Mouse (Mus musculus): ENCODE measurements around the gene Il4ra. TPM values are rescaled to one million over a fixed set of nuclear protein-coding genes. Genes with fewer than 3 reads are reported as not detected.

Il4ra gene
- total RNA-seq, 2 experiments from 2014 or later: 22.2 to 23.7 TPM

DNA sequence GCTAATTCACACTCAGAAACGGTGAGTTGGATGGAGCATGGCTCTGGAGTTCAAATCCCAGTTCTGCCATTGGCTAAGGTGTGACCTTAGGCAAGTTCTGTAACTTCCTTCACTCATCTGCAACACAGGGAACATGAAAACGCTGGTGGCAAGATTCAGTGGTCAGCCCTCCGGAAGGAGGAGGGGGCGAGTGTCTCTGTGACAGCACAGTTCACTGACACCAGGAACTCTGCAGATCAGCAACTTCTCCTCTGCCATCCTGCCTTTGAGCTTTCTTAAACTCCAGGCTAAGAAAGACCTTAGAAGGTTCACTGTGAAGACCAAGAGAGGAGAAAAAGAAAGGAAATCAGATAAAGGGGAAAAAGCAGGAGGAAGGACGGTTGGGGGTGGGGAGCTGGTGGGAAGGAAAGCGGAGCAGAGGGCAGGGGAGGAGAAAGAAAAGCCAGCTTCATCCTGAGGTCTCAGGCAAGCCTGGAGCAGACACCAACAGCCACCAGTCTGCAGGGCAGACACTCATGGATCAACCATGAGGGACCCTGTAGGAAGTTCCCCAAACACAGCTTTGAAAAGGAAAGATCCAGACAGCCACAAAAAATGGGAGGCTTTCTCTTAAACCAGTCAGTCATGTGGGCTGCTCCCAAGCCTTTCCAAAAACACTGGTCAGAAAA is 48.8 kb downstream of the Il4ra start:
- no peak for DNase-seq

DNA sequence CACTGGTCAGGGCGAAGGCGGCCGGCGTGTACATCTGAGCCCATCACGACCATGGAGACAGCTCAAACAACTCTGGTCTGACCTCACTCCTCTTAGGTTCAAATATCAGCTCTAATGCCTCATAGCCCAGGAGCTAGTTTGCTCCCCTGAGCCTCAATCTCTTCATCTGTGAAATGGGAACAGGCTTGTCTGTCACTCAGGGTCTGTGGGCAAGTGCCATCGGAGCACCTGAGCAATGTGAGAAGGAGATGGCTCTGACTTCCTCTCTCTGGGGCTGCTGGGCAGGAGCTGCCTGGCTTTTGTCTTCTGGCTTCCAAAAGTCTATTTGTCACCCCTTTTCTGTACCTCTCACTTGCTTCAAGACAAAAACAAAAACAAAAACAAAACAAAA is 49.4 kb downstream of the Il4ra start:
- DNase-seq: no peak

DNA sequence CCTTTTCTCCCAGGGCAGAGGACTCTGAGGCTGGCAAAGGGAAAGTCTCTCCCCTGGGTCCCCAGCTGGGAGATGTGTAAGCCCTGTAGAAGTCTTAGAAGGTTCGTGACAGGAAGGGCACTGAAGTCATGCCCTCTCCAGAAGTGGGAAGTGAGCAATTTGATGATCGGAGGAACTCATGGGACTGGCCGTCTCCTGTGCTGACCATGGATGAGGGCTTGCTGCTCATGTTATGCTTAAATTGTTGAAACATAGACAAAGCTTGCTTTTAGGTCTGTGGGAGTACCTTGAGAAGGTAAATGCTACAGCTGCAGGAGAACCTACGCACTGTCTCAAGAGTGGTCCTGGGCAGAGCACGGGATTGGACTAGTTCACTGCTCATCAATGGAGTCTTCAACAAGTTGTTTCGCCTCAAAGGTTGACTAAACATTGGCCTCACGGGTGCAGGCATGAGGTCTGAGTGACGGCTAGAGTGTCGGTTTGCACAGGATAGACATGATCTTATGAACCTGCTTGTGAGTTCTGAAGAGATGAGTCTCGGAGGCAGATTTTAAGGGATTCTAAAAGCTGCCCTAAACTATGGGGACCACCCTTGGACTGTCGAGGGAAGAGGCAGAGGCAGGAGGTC is 50.0 kb downstream of the Il4ra start:
- no peak for DNase-seq

DNA sequence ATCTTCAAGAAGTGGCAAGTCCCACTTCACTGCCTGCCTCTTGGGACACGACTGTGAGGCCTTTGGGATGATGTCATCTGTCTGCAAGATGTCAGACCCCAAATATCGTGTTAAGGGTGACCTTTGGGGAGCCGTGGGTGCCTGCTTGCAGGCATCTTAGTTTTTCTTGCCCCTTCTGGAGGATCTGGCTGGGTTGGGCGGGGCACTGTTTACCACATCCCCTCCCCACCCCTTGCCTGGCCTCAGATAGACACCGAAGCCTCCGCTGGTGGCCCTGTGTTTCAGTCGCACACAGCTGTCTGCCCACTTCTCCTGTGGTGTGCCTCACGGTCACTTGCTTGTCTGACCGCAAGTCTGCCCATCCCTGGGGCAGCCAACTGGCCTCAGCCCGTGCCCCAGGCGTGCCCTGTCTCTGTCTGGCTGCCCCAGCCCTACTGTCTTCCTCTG is 51.3 kb downstream of the Il4ra start, which contains the start of gene Il21r:
Gene Il21r (plus strand): TSS at position 245 of the 447 bp plus-strand sequence.
- DNase-seq: no peak

DNA sequence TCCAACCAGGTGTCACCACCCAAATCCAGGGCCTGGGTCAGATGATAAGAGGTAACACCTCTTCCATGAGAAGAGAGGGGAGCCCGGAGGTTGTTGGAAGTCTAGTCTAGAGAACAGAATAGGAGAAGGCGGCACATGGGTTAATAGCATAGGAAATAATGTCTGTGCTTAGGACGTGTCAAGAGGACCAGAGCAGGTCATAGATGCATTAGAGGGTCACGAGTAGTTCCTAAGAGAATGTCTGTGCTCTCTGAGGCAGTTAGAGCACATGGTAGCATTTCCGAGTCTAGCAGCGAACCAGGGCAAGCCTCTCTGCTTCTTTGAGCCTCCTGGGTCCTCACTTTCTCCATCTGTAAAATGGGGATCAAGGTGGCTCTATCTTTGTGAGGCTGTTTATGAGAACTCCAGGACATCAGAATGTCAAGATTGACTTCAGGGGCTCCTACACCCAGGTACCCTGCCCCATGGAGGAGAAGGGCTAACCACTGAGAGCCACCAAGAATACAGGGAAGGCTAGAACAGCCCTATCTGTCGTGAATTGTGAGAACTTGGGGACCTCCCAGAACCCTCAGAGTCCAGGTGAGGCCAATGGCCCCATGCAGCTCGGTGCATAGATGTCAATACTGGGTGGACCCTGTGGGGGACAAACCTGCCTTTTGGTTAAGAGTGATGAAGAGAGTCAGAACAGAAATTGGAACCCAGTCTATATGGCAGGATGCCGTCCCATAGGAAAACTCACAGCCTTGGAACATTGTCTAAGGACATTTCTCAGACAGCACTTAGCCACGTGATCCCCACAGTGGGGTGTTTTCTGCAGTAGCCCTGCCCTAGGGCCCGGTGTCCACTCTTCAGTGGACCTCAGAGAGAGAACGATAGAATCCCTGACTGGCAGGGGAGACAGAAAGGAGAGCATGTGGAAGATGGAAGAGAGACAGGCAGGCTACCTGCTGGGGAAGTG is 52.7 kb downstream of the Il4ra start:
- no peak for DNase-seq

DNA sequence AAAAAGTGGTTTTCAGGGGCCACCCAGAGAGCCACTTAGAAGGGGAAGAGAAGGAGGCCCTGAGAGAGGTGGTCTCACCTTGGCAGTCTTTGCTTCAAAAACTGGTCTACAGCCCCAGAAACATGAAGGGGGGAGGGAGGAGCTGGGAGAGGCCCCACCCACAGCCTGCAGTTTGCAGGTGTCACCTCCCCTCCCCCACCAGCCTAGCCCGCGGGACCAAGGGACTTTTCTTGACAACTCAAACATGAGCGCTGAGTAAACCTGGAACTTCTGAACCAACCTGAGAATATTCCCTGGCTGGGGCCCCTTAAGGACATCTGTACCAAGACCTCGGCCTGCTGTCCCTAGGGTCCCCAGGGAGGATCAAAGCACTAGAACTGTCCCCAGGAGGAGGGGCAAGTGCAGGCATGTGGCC is 53.8 kb downstream of the Il4ra start:
- DNase-seq: no peak

DNA sequence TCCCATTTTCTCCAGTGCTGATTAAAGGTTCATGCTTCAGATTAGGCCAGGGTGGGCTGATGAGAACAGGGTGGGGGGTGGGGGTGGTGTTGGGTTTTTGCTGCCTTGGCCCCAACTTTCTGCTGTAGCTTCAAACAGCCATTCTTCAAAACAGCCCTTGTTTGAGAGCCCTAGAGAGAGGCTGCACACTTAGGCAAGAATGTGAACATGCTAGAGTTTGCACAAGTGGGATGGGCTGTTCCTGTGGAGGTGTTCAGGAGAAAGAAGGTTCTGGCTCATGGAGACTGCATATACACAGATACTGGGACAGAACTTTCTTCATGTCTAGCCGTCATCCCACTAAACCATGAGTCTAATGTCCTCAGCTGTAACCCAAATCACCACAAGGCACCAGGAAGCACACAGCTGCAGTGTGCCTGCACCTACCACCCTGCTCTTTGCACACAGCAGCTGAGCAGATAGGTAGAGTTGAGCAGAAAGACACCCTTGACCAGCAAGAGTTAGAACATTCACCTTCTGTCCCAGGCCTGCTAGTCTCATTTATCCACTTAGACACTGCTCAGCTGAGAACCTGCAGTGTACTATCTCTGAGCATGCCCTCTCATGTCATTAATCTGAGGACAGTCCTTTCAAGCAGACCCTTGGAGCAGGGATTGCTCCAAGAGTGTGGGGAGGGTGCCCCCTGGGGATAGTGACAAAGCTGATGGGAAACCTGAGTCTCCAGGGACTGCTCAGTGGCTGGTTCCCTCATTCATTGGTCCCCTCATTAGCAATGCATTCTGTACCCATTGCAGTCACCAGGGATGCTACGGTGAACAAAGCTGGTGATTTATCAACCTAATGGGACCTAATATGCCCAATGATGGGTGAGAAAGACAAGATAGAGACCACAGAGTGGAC is 54.6 kb downstream of the Il4ra start:
- no peak for DNase-seq

DNA sequence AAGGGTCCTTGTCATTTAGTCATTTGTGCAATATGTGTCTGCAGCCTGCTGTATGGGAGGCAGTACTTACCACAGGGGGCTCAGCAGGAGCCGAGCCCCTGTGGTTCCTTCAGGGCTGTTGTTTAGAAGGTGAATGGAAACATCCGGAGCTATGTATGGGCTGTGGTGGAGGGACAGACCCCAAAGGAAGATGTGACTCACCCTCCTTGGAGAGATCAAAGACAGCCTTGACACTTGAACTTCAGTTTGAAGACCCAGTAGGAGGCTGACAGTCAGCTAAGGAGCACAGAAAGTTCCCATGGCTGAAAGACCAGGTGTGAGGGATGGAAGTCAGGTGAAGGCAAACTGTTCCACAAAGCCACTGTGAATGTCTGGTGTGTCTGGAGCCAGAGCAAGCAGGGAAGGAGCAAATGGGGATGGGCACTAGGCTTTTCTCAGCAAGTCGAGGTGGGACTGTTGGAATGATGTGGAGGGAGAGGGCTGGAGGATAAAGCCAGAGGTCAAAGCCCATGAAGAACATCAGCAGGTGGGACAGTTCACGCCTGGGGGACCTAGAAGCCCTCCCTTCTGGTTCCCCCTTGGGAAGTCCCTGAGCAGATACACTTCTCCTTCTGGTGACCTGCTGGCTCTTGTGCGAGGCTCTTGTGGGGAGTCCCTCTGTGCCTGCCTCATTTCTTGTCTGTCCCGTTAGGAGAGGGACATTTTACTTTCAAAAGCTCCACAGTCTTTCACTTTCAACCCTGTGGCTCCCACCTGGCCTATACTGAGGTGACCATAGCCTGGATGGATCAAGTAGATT is 55.7 kb downstream of the Il4ra start:
- DNase-seq: no peak

DNA sequence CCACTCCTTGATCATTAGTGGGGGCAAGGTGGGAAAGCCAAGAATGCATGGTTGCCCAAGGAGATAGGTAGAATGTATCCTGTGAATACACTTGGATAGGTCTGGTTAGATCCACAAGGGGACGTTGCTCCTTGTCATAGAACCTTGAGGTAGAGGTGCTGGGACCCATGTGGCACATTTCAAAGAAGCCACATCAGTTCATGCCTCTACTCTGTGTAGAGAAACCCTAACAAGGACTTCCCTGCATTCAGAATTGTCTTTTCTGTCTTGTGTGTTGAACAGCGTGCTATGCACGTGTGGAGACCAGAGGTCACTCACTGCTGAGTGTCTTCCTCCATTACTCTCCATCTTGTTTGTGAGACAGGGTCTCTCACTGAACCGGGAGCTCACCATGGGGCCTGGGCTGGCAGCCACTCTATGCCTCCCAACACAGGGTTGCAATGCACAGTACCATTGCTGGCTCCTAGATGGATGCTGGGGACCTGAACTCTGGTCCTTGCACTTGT is 56.3 kb downstream of the Il4ra start:
- DNase-seq: no peak

DNA sequence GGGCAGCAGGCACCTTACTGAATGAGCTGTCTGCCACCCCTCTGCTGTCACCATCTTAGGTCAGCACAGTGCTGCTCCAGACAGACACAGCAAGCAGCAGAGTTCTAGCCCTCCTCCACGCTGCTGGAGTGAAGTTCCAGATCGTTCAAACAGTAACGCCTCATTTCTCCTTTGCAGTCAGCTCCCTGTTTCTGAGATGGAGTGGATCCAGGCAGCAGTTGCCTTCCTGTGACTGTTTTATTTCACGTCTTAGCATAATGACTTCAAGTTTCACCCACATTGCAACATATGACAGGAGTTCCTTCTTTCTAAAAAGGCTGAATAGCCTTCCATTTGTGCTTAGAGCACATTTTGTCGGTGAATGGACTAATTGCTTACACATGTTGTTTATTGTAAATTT is 61.7 kb downstream of the Il4ra start:
- no peak for DNase-seq

DNA sequence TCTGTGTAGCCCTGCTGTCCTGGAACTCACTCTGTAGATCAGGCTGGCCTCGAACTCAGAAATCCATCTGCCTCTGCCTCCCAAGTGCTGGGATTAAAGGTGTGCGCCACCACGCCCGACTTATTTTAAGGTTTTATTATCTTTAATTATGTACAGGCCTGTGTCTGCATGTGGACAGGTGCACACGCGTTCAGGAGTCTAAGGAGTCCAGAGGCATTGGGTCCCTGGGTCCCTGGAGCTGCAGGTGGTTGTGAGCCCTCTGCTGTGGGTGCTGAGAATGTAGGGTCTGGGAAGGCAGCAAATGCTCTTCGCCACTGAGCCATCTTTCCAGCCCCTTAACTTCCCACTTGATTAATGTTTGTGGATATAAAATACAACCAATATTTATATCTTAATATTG is 63.5 kb downstream of the Il4ra start:
- DNase-seq: no peak

DNA sequence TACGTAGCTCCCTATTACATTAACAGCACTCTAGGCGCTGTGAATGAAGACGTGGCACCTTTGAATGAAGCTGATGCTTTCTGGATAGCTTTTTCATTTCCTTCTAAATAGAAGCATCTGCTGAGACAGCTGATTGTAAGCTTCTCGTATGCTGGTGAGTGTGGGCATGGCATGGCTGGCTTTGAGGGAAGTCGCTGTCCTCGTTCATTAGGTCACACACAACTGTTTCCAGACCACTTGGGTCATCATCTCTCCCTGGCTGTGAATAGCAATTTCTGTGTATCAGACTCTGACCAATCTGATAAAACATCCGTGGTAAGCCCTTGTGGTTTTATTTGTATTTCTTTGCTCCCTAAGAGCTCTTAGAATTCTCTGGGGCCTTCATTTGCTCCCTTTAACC is 66.1 kb downstream of the Il4ra start:
- DNase-seq: no peak

DNA sequence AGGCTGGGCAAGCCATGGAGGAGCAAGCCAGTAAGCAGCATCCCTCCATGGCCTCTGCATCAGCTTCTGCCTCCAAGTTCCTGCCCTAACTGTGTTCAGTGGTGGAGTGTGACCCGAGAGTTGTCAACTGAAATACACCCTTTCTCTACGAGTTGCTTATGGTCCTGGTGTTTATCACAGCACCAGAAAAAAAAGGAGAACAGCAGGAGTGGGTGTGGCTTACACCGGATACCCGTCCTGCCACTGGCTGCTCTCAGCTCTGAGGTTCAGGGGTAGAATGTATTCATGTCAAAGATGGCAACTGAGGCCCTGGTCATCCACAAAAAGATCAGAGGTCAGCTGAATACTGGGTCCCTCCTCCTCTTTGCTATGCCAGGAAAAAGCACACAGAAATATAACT is 68.2 kb downstream of the Il4ra start:
- no peak for DNase-seq

DNA sequence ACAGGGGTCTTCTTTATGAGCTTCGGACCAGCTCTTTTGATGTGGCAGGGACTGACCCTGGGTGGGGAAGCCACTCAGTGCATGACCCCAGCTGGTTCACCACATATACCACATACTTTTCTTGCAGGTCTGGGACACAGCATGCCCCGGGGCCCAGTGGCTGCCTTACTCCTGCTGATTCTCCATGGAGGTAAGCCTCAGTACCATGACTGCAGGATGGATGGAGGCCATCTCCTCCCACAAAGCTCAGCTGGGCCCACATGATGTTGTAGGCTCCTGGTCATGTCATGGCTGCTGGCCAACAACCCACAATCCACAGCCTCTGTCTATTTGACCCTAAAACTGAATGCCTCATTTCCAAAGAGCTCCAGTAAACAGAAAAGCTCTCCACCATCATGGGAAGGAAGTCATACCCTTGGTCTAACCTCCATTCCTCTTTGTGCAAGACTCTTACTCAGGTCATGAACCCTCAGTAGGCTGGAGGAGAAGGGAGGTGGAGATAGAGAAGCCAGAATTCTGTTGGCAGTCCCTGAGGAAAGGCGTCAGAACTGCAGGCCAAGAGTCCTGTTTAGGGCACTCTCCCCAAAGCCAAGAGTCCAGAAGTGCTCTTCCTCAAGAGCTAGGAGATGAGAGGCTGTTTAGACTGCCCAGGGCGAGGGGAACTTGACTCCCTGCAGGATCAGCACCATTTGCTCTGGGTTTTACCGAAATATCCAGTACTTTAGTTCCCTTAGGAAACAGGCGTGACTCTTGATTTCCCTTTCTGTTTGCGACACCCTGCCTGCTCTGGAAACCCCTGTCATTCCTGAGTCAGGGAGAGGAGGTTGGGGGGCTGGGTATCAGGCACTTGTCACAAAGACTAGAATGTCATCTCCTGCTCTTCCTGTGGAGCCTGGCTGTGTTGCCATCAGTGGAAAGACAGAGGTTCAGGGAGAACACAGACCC is 71.1 kb downstream of the Il4ra start:
- no peak for DNase-seq

DNA sequence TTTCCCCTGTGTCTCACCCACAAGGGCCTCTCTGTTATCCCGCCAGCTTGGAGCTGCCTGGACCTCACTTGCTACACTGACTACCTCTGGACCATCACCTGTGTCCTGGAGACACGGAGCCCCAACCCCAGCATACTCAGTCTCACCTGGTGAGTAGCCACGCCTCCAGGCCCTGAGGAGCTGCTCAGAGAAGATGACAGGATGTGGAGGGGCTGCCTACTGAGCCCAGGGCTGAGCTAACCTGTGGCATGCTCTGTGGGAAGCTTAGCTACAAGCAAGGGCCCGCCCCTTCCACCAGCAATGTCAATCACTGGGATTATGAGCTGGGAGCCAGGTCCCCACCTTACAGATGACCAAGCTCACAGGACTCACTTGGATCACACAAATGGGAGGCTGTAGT is 73.3 kb downstream of the Il4ra start:
- DNase-seq: no peak

DNA sequence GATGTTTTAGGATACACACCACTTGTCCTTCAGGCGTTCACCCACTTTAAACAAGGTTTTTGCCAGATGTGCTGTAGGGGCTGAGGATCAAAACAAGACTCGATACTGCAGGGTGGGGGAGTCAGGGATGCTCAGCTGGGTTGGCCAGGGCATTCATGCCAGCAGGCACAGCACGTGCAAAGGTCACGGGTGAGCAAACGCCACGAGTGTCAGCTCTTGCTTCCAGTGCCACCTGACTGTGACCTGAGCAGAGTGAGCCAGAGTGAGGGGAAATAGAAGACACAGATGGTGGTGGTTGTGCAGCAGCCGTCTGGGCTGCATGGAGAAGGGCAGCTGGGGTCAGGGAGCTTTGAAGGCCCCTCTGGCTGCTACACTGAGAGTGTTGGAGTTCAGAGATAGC is 73.9 kb downstream of the Il4ra start:
- no peak for DNase-seq
